Mouse (Mus musculus): ENCODE measurements around the gene Taok1.
"Not testable (repeated sequence)": the region's sequence is repeated elsewhere in the genome, so short reads cannot be mapped to it uniquely, and the experiment has no call there.

Taok1 gene

DNA sequence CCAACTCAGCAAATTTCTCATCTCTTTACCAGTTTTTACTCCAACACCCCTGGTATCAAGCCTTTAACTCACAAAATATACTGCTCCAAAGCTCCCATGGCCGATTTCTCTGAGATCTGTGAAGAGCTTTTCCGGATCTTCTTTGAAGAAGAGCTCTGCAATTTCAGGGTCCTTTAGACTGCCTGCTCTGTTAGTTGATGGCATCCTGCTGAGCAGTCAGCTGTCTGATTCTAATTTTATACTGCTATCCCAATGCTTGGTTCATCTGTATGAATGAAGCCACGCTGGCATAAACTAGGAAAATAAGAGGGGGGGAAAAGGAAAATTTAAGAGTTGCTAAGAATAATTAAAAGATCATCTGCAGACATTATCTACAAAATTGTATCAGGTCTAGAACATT lies 22.4 kb downstream of the Taok1 start:
- no peak for DNase-seq (ENCODE audit: low spot score)

DNA sequence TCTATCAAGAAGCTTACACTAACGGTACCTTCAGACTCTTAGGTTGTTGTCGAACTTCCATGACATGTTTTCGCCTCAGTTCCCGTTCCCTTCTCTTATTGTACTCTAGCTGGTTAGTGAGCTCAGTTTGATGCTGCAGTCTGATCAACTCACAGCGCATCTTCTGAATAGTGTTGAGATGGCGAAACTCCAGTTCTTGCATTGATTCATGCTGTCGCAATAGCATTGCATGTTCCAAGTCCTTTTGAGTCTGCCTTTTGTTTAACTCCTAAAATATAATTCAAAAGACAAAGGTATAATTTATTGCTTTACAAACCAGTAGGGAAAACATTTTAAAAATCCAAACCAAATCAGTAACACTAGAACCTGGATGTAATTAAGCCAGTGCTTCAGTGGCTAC lies 62.4 kb downstream of the Taok1 start:
- DNase-seq (ENCODE audit: low spot score) = no peak

DNA sequence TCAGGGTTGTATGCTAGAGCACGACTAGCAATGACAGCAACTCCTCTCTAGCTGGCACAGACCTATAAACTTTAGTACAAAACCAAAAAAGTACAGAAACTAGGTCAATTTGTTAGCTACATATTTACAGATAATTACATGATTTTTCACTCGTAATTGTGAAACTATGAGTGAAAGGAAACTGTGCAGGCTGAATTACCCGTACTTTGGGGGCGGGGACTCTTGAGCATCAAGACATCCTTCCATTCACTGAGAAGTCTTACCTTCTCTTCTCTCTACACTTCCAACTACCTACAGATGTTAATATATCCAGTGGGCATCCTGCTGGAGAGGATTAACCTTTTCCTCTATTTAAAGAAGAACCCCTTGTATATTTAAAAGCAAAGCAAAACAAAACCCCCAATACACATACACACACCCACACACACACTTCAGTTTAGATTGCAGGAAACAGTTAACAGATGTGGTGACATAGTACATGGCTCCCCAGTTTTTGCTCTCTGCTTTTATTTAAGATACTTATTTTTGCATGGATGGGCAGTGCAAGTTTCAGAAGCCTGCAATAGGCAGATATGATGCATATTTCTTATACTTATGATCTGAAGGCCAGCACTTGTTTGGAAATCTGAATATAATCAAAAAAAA lies 75.3 kb downstream of the Taok1 start:
- no peak for DNase-seq (ENCODE audit: low spot score)

DNA sequence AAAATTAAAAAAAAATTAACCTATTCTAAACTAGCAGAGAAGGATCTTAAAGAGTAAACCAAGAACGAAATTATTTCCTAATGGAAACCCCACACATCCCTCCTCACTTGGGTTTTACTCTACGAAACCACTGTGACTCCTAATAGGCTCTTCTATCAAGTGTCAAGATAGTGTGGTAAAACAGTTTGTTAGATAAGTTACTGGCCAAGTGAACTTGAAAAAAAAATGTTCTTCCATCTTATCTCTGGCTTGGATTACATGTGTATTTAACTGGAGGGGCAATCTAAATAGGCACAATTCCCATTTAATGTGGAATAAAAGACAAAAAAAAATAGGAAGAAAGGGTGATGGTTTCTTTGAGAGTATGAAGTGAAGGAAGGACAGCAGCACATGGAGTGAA lies 76.8 kb downstream of the Taok1 start:
- no peak for DNase-seq (ENCODE audit: low spot score)

DNA sequence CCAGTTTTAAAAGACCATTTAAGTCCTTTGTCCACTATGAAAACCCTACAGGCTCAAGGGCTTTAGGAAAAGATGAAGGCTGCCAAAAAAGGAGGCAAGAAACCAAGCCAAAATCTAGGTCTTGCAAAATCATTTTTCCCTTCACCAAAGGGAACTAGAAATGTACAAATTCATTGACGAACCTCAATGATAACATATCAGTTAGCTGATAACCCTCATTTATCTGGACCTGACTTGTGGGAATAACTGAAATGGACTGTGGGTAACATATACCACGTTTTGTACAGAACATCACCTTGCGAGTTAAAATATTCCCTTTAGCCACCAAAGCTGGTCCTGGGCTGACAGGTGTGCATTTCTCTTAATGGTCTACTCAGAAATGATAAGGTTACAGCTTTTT lies 78.0 kb downstream of the Taok1 start:
- DNase-seq (ENCODE audit: low spot score) = no peak

DNA sequence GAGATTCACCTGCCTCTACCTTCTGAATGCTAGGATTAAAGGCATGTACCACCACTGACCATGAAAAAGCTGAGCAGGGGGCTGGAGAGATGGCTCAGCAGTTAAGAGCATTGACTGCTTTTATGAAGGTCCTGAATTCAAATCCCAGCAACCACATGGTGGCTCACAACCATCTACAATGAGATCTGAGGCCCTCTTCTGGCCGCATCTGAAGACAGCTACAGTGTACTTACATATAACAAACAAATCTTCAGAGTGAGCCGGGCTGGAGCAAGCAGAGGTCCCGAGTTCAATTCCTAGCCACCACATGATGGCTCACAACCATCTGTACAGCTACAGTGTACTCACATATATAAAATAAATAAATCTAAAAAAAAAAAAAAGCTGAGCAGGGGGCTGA lies 79.2 kb downstream of the Taok1 start:
- not testable (repeated sequence) for DNase-seq (ENCODE audit: low spot score)

DNA sequence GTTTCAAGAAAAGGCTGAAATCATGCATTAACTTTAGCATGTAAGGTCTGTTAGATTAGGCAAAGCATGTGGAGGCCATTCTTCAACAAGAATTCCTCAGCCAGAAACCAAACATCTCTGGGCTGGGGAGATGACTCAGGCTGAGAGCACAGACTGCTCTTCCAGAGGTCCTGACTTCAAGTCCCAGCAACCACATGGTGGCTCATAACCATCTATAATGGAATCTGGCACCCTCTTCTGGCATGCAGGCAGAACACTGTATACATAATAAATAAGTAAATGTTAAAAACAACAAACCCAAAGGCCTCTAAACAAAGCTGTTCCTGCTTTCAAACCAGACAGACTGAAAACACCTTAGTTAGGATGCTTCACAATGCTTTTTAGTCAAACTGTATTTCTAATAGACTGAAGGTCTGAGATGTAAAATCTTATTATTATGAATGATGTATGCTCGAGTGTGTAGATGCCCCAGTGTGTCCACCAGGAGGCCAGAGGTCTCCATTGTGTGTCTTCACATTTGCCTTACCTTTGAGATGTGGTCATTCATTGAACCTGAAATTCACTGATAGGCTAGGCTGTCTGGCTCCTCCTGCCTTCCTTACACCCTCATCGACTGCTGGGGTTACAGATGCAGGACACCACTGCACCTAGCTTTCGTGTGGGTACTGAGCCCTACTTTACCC lies 81.7 kb downstream of the Taok1 start:
- DNase-seq (ENCODE audit: low spot score) = no peak

DNA sequence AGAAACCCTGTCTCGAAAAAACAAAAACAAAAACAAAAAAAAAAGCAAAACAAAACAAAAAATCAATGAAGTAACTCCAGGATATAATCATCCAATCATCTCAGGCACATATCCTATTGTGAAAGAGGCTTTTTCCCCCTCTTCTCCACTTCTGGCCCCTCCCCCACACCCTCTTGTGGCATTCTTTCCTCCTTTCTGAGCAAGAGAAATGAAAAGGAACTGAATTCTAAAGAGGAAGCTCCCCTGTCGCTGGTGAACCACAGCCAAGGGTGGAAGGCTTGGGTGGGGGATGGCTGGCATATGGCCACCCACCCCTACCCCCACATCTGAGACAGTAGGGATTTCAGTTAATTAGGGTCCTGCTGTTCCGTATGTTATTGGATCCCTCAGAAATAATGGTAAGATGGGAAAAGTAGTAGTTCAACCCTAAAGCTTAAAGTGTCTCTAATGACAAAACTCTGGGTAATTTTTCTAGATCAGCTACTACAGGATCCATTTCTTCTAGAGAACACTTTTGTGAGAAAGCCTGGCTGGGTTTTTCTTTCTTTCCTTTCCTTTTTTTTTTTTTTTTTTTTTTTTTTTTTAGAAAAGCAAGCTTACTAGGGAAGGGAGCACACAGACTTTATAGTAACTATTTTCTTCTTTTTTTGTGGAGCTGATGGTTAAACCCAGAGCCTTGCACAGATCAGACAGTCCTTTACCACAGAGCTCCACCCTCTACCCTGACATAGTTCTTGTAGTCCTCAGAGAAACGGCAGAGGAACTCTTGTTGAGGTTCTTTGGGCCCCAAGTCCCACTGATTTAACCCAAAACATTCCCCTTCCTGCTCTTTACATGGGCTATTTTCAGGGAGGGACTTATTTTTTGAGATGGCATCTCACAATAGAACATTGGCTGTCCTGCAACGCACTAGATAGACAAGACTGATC lies 86.8 kb downstream of the Taok1 start:
- no peak for DNase-seq (ENCODE audit: low spot score)

DNA sequence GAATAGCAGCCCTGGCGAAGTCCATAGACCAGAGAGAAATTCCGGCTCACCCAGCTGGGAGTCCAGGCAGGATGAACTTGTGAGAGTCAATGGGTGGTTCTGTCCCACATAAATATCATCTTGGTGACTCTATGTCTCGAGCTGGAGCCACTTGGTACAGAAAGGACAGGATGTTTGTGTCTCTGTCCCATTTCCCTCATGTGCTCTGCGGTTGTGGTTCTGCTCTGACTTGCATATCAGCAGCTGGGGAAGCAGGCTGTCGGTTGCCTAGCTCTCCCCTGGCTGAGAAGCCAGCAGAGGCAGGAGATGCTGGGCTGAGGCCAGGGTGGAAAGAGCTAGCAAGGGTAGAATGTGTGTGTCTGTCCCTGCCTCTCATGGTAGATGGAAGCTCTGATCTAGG lies 88.6 kb downstream of the Taok1 start, which contains the start of gene Gm10392:
Gene Gm10392, minus strand, starts transcription at position 156 of the 400 bp plus-strand sequence.
- no peak for DNase-seq (ENCODE audit: low spot score)

DNA sequence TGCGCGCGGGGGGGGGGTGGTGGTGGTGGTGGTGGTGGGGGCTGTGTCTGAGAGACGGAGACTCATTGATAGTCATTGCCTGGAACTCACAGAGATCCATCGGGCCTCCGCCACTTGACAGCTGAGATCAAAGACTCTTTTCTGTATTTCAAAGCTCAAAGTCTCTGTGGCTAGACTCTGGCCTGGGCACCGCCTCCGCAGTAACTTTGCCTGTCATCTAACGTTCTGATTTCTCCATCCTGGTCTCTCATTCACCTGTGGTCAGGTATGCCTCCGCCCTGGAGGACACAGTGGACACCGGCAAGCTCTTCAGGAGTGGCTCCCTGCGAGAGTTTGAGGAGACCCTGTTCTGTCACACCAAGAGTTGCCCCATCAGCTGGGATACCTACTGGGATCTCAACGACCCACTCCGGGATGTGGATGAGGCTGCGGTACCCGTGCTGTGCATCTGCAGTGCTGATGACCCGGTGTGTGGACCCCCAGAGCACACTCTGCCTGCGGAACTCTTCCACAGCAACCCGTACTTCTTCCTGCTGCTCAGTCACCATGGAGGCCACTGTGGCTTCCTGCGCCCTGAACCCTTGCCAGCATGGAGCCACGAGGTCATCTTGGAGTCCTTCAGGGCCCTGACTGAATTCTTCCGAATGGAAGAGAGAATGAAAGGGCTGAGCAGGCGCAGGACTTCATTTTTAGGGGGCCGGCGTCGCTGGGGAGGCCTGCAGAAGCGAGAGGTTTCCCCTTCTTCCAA lies 89.4 kb downstream of the Taok1 start:
- no peak for DNase-seq (ENCODE audit: low spot score)

DNA sequence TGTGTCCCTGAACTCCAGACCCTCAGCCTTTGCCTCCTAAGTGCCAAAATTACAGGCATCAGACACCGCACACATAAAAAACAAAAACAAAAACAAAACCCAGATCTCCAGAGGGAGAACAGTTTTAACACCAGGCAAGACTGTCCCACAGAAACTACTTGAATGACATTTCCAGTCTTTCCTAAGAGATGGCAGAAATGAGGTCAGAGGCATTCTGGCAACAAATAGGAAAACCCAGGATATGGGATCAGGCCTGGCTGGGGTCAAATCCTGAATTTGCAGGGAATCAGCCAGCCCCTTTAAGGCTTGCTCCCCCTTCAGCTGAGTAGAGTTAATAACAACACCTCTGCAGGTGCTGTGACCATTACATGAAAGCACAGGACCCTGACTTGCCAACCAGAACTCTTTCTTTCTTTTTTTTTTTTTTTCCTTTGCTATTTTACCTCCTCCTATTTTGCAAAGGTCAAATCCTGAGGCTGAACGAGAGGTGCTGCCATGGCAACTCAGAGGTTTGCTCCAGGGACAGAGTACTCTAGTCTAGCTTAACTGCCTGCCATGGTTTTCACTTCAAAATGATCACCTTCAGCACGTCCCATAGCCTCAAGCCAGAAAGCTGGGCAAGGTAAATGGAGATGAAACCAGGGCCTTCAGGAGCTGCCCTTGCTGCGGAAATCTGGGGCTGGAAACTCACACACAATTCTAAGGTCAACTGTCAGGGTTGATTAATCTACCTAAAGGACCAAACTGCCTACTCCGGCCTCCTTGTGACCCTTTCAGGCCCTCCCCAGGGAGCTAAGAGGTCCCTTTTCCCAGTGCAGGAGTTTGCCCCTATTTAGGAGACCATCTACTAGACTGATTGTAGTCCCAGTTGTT lies 90.8 kb downstream of the Taok1 start:
- DNase-seq (ENCODE audit: low spot score) = no peak

DNA sequence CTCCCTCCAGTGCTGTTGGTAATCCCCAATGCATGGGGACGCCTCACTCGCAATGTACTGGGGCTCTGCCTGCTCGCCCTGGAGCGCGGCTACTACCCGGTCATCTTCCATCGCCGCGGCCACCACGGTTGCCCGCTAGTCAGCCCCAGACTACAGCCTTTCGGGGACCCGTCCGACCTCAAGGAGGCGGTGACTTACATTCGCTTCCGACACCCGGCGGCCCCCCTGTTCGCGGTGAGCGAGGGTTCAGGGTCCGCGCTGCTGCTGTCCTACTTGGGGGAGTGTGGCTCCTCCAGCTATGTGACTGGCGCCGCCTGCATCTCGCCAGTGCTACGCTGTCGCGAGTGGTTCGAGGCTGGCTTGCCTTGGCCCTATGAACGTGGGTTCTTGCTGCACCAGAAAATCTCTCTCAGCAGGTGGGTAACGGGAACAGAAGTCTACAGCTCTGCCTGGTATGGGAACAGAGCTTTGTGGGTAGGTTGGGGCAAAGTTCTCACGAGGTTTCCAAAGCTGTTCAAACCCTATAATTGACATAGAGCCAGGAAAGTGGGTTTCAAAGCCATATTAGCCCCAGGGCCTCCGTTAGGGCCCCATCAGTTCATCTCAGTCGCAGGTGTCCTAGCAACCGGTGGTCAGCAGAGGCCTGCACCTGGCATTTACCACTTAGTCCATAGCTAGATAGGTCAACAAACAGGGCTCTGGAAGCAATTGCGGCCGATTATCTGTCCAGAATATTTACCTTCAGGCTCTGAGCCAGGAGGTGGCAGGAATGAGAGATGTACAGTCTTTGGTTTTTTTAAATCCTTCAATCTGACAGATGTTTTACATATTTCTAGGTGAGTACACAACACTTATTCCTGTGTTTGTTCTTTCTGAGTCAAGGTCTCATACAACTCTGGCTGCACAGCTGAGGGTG lies 91.7 kb downstream of the Taok1 start, which contains the start of gene Trp53i13:
Gene Trp53i13, minus strand, starts transcription at position 344 of the 916 bp plus-strand sequence.
- no peak for DNase-seq (ENCODE audit: low spot score)

DNA sequence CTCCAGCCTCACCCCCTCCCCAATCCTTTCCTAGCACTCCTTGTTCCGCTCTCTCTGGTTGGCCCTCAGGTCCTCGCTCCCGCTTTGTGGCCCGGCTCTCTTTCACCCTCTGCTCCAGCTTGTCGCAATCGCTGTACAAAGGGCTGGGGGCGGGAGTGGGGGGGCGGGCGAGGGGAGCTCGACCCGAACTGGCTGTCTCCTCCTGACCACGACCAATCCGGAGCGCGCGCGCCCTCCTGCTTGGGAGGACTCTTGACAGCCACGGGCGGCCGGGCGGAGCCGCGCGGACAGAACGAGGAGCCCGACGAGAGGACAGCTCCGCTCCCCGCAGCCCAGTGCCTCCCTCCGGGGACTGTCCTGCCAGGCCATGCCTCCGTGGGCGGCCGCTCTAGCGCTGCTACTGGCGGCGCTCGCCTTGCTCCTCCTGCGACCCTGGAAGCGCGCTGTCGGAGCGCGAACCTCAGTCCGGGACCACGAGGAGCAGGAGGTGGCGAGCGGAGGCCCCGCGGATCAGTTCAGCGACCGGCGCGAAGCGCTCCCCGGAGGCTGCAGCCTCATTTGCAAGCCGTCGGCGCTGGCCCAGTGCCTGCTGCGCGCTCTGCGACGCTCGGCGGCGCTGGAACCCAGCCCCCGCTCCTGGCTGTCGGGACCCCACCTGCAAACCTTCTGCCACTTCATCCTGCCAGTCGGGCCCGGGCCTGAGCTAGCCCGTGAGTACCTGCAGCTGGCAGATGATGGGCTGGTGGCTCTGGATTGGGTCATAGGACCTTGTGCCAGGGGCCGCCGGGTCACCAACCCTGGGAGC lies 92.6 kb downstream of the Taok1 start, which contains the start of gene Abhd15:
Gene Abhd15, plus strand, starts transcription at position 290 of the 805 bp plus-strand sequence.
- peak; percentile 76 for DNase-seq (ENCODE audit: low spot score)

DNA sequence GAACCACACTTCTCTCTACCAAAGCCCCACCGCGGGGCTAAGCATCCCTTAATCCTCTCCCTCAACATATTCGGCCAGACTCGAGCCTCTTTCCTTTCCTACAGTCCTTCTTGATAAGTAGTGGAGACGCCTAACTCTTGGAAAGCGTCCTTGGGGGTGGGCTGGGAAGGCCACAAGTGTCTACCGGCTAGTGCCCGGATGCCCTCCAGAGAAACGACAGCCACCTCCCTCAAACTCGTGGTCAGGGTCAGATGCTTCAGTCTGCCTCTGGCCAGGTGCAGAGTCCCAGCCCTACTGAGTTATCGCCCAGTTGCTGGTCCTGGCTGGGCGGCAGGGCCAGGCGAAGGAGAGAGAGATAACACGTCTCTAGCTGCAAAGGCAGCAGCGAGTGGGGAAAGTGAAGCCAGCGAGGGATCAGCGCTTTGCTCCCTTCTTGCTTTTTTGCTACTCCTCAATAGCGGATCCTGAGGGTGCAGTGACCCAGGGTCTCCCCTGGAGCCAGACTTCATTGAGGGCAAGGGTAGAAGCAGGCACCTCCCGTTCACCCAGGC lies 93.3 kb downstream of the Taok1 start:
- no peak for DNase-seq (ENCODE audit: low spot score)

DNA sequence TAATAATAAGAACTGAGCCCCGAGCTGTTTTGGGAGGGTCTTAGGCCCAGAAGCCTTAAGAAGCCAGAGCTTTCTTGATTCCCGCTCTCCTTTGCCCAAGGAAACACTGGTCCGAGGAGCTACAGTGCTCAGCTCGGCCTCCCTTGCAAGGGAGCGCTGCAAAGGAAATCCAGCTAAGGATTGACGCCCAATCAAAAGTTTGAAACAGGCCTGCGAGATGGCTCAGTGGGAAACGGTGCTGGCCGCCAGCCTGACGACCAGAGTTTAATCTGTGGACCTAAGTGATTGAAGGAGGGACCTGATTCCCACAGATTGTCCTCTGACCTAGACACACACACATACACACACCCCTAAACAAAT lies 93.8 kb downstream of the Taok1 start:
- no peak for DNase-seq (ENCODE audit: low spot score)

DNA sequence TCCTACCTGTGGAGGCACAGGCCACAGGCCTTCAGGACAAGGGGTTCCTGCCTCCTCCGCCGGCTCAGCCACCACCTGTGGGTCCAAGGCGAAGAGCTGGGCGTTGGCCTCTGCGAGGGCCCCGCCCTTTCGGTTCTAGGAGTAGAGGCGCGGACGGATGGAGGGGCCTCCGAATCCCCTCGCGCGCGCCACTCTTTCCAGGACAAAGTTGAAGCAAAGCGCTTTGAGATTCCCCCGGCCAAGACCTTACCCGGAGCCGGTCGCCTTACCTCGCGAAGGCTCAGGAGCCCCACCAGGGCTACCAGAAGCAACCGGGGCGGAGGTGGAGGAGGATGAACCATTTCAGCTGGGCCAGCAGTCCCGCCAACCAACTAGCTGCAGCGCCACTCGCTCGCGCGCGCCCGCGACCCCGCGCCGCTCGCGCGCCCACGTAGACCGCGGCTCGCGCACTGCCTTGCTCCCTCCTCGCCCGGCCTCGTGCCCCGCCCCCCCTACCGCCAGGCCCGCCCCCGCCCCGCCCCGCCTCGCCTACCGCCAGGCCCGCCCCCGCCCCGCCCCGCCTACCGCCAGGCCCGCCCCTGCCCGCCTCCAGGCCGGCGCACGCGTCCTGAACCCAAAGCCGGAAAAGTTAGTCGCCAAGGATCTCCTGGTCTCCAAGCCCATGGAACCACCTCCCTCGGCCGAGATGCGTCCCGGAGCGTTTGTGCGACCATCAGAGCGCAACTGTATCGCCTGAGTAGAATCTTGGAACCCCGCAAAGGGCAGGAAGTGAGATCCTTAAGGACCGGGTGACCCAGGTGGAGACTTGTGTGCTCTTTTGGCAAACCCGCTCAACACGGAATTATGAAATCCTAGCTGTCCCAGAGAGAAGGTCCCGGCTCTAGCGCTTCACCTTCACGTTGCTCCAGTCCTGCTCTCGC lies 94.5 kb downstream of the Taok1 start:
- DNase-seq (ENCODE audit: low spot score) = peak; percentile 94

DNA sequence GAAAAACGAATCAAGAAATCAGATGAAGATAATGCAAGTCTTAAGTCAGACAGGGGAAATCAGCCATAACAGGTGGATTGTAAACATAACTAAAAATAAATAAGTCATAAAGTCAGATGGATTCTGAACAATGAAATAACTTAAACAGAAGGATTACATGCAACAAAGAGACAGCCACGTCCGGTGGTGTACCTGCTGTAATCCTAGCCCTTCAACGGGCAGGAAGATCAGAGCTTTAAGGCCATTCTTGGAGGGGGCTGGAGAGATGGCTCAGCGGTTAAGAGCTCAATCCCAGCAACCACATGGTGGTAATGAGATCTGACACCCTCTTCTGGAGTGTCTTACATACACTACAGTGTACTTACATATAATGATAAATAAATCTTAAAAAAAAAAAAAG lies 96.3 kb downstream of the Taok1 start:
- no peak for DNase-seq (ENCODE audit: low spot score)

Measured in testis, postnatal 10 days (tissue).